Mouse (Mus musculus) cerebellum, postnatal 14 days (tissue): ENCODE measurements at regions not wholly inside any gene's neighbourhood (a gene's known extent, or its start where the extent isn't known, plus 50 kb on each side); places are given as distances from the start of the nearest gene placed in this dataset.

Source experiments
- DNase-seq, 2 experiments: peaks; one replicate each; pipeline ENCODE4 v3.0.0; 2021; ENCODE audit warnings: mixed read lengths in 2 of 2

- no peak for DNase-seq
Observed at GRCm38 (mm10) chr12:78109931-78110330, 84.1 kb upstream of the Gm6657 start.

- DNase-seq, result no peak
Observed at GRCm38 (mm10) chr12:78118131-78118530, 75.9 kb upstream of the Gm6657 start.

DNA sequence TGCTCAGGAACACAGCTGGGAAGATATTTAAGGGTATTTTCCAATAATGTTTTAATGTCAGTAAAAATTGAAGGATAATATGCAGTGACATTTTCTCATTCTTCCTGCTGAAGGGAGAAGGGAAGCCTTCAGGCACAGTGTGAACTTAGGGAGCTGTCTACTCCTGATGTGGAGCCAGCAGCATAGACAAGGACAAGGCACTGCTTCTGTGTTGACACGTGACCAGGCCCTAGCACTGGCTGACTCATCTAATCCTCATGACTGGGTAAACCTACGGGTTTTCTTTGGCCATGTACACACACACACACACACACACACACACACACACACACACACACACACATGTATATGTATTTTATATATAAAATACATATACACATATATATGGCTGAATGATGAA, 74.8 kb upstream of the Gm6657 start:
- DNase-seq, result no peak

GRCm38 (mm10) chr12:78119855-78120254, 74.2 kb upstream of the Gm6657 start:
- DNase-seq, result no peak

DNA sequence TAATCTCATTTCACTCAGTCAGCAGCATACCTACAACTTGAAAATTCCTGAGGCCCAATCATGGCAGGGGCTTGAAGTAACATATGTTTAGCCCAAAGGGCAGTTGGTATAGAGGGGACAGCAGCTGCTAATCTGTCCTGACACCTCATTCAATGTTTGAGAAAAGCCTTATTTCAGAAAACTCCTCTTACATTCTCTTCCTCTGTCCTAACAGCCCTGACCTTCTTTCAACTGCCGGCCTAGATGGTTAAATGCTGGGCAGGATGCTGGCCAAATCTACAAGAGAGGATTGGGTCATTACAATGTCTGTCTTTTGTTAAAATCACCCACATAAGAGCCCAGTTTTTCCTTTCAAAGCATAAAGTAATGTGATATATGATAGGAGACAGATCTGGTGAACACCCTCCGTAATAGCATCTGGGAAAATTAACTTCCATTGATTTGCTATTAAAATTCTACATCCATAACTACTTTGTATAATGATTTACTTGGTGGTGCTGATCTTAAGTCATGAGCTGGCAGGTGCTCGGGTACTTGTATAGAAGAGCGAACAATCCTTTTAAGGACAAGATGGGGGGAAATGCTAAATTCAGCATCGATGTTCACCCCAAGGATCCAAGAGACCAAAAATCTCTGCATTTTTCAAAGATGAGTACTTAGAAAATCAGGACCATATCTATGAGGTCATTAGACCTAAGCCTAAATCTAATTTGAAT, 64.8 kb upstream of the Gm6657 start:
- no peak for DNase-seq

DNA sequence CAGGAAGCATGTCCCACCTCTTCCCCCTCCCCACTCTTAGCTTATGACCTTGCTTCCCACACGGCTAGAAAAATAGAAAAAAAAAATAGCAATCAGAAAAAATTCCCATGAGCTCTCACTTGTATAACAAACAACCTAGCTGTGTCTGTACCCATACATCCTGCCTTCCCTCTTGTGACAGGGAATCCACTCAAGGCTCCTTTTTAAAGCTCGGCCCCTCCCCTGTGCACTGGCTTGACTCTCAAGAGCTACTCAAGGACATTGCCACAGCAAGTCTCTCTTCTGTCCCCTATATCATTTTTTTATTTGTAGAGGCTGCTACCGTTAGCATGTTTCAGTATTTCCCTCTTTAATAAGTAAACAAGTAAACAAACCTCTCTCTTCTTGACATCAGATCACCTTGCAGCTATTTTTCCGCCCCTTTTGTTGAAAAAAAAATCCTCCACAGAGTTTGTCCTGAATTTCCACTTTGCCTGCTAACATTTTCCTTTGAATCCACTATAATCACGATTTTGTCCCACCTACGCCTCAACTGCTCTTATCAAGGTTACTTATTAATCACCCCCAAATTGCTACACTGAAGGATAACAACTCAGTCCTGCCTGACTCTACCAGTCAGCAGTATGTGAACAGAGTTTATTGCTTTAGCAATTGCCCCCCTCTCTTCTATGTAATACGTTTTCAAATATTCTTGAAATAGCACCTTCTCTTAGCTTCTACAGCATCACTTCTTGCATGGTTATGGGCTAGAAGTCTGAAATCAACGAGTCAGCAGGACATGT, 61.8 kb upstream of the Gm6657 start:
- DNase-seq, result no peak

GRCm38 (mm10) chr12:78133341-78133740, 60.7 kb upstream of the Gm6657 start:
- peak; percentile 43 to 63 for DNase-seq

DNA sequence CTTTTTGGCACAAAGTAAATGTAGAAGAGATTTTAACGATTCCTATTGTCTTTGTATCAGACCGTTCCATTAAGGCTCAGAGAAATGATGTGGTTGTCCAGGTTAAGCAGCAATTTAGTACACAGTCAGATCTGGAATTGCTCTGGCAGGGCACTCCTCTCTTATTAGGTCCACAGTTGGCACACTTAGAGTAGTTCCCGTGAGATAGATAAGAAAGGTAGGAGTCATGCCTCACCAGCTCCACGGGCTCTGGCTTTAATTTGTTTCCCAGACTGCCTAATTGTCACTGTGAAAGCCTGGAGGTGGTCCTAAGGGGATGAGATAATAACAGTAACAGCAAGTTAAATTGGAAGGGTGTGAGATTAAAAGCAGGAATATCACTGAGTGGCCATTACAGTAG, 60.1 kb upstream of the Gm6657 start:
- DNase-seq, result no peak

- DNase-seq, result peak; percentile 15 to 29
Observed at GRCm38 (mm10) chr12:78137196-78137595, 56.8 kb upstream of the Gm6657 start.

DNA sequence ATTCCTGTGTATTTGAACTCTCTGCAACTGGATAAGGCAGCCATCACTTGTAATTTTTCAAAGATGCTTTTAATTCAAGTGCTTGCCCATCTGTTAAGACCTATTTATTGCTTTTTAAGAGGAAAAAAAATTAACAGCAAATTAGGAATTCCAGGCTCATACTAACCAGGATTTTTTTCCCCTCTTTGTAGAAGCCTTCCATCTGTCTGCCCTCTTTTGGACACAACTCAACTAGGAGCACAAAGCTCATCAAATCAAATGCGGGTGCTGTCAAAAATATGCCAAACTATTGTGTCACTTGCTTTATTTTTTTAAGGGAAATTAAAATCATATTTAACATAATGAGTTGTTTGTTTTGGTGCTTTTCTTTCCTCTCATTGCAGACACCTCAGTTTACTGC, 55.6 kb upstream of the Gm6657 start:
- no peak for DNase-seq
